Mouse (Mus musculus) heart, embryonic 12.5 days (tissue): ENCODE data around the gene Hk2. TPM values are rescaled to one million over a fixed set of nuclear protein-coding genes. Genes with fewer than 3 reads are reported as not detected.
"Not testable (repeated sequence)": the region's sequence is repeated elsewhere in the genome, so short reads cannot be mapped to it uniquely, and the experiment has no call there.

Experiments
- ATAC-seq: fragments of 200-750 bp; cut with Nextera tagmentation; 2 replicates; pipeline ENCODE4 v1.8.0; 2017; ENCODE audit warnings: moderate TSS enrichment, moderate library complexity; ENCODE audit not compliant: insufficient number of reproducible peaks, low FRiP score
- H3K27ac ChIP-seq: fragments of 300-500 bp; sonication (generic); 2 replicates; pipeline ENCODE4 v1.5.1; 2016; ENCODE audit warnings: mild to moderate bottlenecking, moderate library complexity; ENCODE audit not compliant: poor library complexity, severe bottlenecking
- H3K27me3 ChIP-seq: fragments of 300-500 bp; sonication (generic); replicated peaks from 2 replicates; pipeline ENCODE4 v1.6.1; 2016; ENCODE audit warnings: mild to moderate bottlenecking, moderate library complexity
- H3K36me3 ChIP-seq: fragments of 300-500 bp; sonication (generic); 2 replicates; pipeline ENCODE4 v1.6.1; 2016; ENCODE audit warnings: mild to moderate bottlenecking, moderate library complexity
- H3K4me1 ChIP-seq: fragments of 300-500 bp; sonication (generic); replicated peaks from 2 replicates; pipeline ENCODE4 v1.6.1; 2016; ENCODE audit warnings: mild to moderate bottlenecking
- H3K4me2 ChIP-seq: fragments of 300-500 bp; sonication (generic); 2 replicates; pipeline ENCODE4 v1.6.1; 2016; ENCODE audit warnings: mild to moderate bottlenecking, moderate library complexity
- H3K4me3 ChIP-seq: fragments of 300-500 bp; sonication (generic); 2 replicates; pipeline ENCODE4 v1.5.1; 2016; ENCODE audit warnings: mild to moderate bottlenecking
- H3K9ac ChIP-seq: fragments of 300-500 bp; sonication (generic); 2 replicates; pipeline ENCODE4 v1.6.1; 2016; ENCODE audit warnings: mild to moderate bottlenecking, moderate library complexity
- H3K9me3 ChIP-seq: fragments of 300-500 bp; sonication (generic); replicated peaks from 2 replicates; pipeline ENCODE4 v1.6.1; 2016; ENCODE audit warnings: mild to moderate bottlenecking, moderate library complexity
- WGBS: fragments of 180-500 bp; shearing (Covaris S2); methylation state at CpG from one replicate; pipeline ENCODE4 v1.1.7; 2016; 5-methylcytosine and 5-hydroxymethylcytosine counted together
- polyA plus RNA-seq: library from polyadenylated mRNA; unstranded; fragments of >200 nt; fragmentation: Nextera tagmentation; extraction: Ambion mirVana; gene quantifications from 2 replicates; pipeline ENCODE4 v1.2.1, GENCODE M21; 2016

Hk2 gene
- polyA plus RNA-seq, 1 experiment from 2014 or later: 35.2 TPM

DNA sequence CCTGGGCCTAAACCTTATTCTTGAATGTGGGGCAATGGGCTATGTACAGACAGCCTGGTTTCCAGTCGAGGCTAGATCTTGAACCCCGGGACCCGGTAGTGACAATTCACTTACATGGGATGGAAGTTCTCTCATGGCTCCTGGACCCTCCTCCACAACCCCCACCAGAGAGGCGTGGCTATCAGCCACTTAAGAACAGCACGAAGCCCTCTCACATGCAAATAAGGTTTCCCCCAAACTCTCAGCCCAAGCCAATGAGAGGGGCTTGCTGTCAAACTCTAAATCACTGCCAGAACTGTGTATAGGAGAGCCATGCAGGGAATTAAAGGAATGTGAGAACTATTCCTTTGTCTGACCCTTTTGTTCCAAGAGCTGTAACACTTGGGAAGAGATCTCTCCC, 85.7 kb downstream of the Hk2 start:
- H3K36me3 ChIP-seq, H3K4me3 ChIP-seq, H3K27ac ChIP-seq, H3K9me3 ChIP-seq, ATAC-seq, H3K9ac ChIP-seq, H3K4me1 ChIP-seq, H3K4me2 ChIP-seq, H3K27me3 ChIP-seq: not testable (repeated sequence)
- WGBS: 59% methylated on average over 5 of the region's 5 CpGs

DNA sequence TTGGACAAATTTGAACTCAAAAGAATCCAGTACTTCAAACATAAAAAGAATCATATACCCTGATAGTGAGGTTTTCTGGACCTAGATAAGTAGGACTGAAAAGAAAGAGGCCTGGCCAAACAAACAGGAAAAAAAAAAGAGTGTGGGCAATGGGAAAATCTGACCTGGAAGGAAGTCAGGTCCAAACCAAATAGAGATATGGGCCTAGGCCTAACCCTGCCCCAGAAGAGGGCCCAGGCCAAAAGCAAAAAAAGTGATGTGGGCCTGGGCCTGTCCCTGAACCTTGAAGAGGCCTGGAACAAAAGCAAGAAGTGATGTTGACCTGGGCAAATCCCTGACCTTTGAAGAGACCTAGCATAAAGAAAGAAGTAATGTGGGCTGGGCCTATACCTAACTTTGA, 90.1 kb downstream of the Hk2 start:
- Histone ChIP-seq H3K4me2 (no peak overlapping the region), H3K9me3 (no peaks in the 10 kb centered on the region), H3K4me1 (0 out of 2 replicates have a peak, but pooled peaks cover 3% of the 10 kb centered on the region), H3K36me3 (no peaks in the 10 kb centered on the region), H3K9ac (no peak overlapping the region), H3K27me3 (no peaks in the 10 kb centered on the region), H3K4me3 (no peak overlapping the region), H3K27ac (no peak overlapping the region)
- ATAC-seq: no peak

DNA sequence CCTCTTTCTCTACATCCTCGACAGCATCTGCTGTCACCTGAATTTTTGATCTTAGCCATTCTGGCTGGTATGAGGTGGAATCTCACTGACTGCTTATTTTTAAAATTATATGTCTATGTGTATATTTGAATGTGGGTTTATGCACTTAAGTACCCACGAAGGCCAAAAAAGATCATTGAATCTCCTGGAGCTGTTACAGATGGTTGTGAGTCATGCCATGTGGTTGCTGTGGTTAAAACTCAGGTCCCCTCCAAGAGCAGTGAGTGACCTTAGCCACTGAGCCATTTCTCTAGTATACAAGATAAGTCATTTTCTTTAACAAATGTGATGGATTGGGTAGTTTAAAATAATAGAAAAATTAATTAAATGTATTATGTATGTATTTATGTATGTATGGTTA, 95.0 kb downstream of the Hk2 start:
- WGBS: 63% methylated on average over 2 of the region's 2 CpGs
- H3K9ac ChIP-seq, H3K27ac ChIP-seq, H3K4me2 ChIP-seq, H3K27me3 ChIP-seq, H3K36me3 ChIP-seq, ATAC-seq, H3K4me1 ChIP-seq, H3K9me3 ChIP-seq, H3K4me3 ChIP-seq: not testable (repeated sequence)

DNA sequence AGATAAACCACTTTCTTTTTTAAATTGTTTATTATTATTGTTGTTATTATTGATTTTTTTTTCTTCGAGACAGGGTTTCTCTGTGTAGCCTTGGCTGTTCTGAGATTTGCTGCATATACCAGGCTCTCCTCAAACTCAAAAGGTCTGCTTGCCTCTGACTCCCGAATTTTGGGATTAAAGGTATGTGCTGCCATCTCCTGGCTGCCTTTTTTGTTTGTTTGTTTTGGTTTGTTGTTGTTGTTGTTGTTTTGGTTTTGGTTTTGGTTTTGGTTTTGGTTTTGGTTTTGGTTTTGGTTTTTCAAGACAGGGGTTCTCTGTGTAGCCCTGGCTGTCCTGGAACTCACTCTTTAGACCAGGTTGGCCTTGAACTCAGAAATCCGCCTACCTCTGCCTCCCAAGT, 96.6 kb downstream of the Hk2 start:
- not testable (repeated sequence) for ATAC-seq, H3K9me3 ChIP-seq, H3K4me1 ChIP-seq, H3K4me2 ChIP-seq, H3K36me3 ChIP-seq, H3K27ac ChIP-seq, H3K9ac ChIP-seq, H3K27me3 ChIP-seq, H3K4me3 ChIP-seq
- 66% methylated on average over 3 of the region's 3 CpGs for WGBS

Other genes starting within 250 kb of the Hk2 start
- gene Pole4, start 69.1 kb downstream of the Hk2 start, polyA plus RNA-seq: 106 and 112 TPM in 2 replicates
- 0.26 and 0.37 TPM in 2 replicates for gene Sema4f, start 165.3 kb upstream of the Hk2 start, polyA plus RNA-seq
- 0.57 and 1.4 TPM in 2 replicates for gene M1ap, start 172.4 kb upstream of the Hk2 start, polyA plus RNA-seq